Mouse (Mus musculus): ENCODE results near the gene Lrrc8b. TPM values are rescaled to one million over a fixed set of nuclear protein-coding genes. Genes with fewer than 3 reads are reported as not detected.

Lrrc8b gene
- polyA plus RNA-seq, 1 experiment from 2014 or later = 11.5 TPM

- no peak overlapping the region for H3K4me2 ChIP-seq (replicated peaks)
- peaks cover 12% of the 10 kb centered on the region; the same call in 1 of the 2 replicates for H3K9me3 ChIP-seq
- H3K36me3 ChIP-seq = peaks cover 11% of the 10 kb centered on the region; the same call in 1 of the 2 replicates
- H3K9ac ChIP-seq (replicated peaks) = no peak overlapping the region
- no peak overlapping the region for H3K4me3 ChIP-seq
- 0 out of 2 replicates have a peak overlapping the region, but pooled peaks have one; percentile 30 for H3K27ac ChIP-seq (replicated peaks)
- WGBS = 80% methylated on average over 7 of the region's 7 CpGs
- no peak for ATAC-seq (ENCODE audit: low FRiP score, low read depth)
- H3K27me3 ChIP-seq = no peaks in the 10 kb centered on the region
- no peaks in the 10 kb centered on the region for H3K4me1 ChIP-seq
Measured at GRCm38 (mm10) chr5:105427326-105427725, 11.8 kb downstream of the Lrrc8b start.

GRCm38 (mm10) chr5:105428265-105428974 lies 12.8 kb downstream of the Lrrc8b start:
- Histone ChIP-seq H3K9me3 (peaks cover 12% of the 10 kb centered on the region; the same call in 1 of the 2 replicates), H3K4me1 (no peaks in the 10 kb centered on the region), H3K36me3 (peaks cover 11% of the 10 kb centered on the region; the same call in 1 of the 2 replicates), H3K27ac (replicated peaks) (no peak overlapping the region), H3K4me2 (replicated peaks) (no peak overlapping the region), H3K27me3 (no peaks in the 10 kb centered on the region), H3K9ac (replicated peaks) (no peak overlapping the region), H3K4me3 (no peak overlapping the region)
- WGBS = 83% methylated on average over 12 of the region's 12 CpGs
- ATAC-seq (ENCODE audit: low FRiP score, low read depth) = no peak

GRCm38 (mm10) chr5:105430148-105430547 lies 14.6 kb downstream of the Lrrc8b start:
- Histone ChIP-seq H3K4me3 (no peak overlapping the region), H3K4me2 (replicated peaks) (no peak overlapping the region), H3K9me3 (peaks cover 8% of the 10 kb centered on the region; the same call in 1 of the 2 replicates), H3K27ac (replicated peaks) (no peak overlapping the region), H3K36me3 (peaks cover 8% of the 10 kb centered on the region; the same call in 1 of the 2 replicates), H3K4me1 (no peaks in the 10 kb centered on the region), H3K27me3 (no peaks in the 10 kb centered on the region), H3K9ac (replicated peaks) (no peak overlapping the region)
- no peak for ATAC-seq (ENCODE audit: low FRiP score, low read depth)
- 90% methylated on average over 8 of the region's 8 CpGs for WGBS

- no peak overlapping the region for H3K27ac ChIP-seq (replicated peaks)
- H3K9me3 ChIP-seq = no peaks in the 10 kb centered on the region
Measured at GRCm38 (mm10) chr5:105439608-105440007, 24.0 kb downstream of the Lrrc8b start.

GRCm38 (mm10) chr5:105440992-105441535 lies 25.5 kb downstream of the Lrrc8b start:
- no peak for ATAC-seq (ENCODE audit: low FRiP score, low read depth)
- no peaks in the 10 kb centered on the region for H3K27me3 ChIP-seq
- no peaks in the 10 kb centered on the region for H3K36me3 ChIP-seq
- H3K9ac ChIP-seq (replicated peaks) = no peak overlapping the region
- no peak overlapping the region for H3K4me2 ChIP-seq (replicated peaks)
- H3K9me3 ChIP-seq = no peaks in the 10 kb centered on the region
- no peak overlapping the region for H3K27ac ChIP-seq (replicated peaks)
- WGBS = 77% methylated on average over 9 of the region's 9 CpGs
- H3K4me3 ChIP-seq = no peak overlapping the region
- H3K4me1 ChIP-seq = no peaks in the 10 kb centered on the region

More at GRCm38 (mm10) chr5:105439608-105440007, 24.0 kb downstream of the Lrrc8b start:
- Histone ChIP-seq H3K9ac (replicated peaks) (no peak overlapping the region), H3K4me3 (no peak overlapping the region), H3K36me3 (no peaks in the 10 kb centered on the region), H3K4me2 (replicated peaks) (no peak overlapping the region), H3K4me1 (no peaks in the 10 kb centered on the region), H3K27me3 (no peaks in the 10 kb centered on the region)
- 91% methylated on average over 5 of the region's 5 CpGs for WGBS
- ATAC-seq (ENCODE audit: low FRiP score, low read depth) = no peak

- Histone ChIP-seq H3K4me2 (replicated peaks) (no peak overlapping the region), H3K4me3 (no peak overlapping the region), H3K27me3 (no peaks in the 10 kb centered on the region), H3K4me1 (no peaks in the 10 kb centered on the region), H3K36me3 (no peaks in the 10 kb centered on the region), H3K9me3 (no peaks in the 10 kb centered on the region), H3K27ac (replicated peaks) (no peak overlapping the region), H3K9ac (replicated peaks) (no peak overlapping the region)
- no peak for ATAC-seq (ENCODE audit: low FRiP score, low read depth)
- 88% methylated on average over 5 of the region's 5 CpGs for WGBS
Measured at GRCm38 (mm10) chr5:105442212-105443000, 26.8 kb downstream of the Lrrc8b start.

- 73% methylated on average over 11 of the region's 11 CpGs for WGBS
- Histone ChIP-seq H3K4me2 (replicated peaks) (no peak overlapping the region), H3K27me3 (no peaks in the 10 kb centered on the region), H3K9me3 (no peaks in the 10 kb centered on the region), H3K27ac (replicated peaks) (no peak overlapping the region), H3K9ac (replicated peaks) (no peak overlapping the region), H3K36me3 (no peaks in the 10 kb centered on the region), H3K4me3 (no peak overlapping the region), H3K4me1 (no peaks in the 10 kb centered on the region)
- no peak for ATAC-seq (ENCODE audit: low FRiP score, low read depth)
Measured at GRCm38 (mm10) chr5:105443057-105443815, 27.7 kb downstream of the Lrrc8b start.

GRCm38 (mm10) chr5:105445686-105446085 lies 30.1 kb downstream of the Lrrc8b start:
- no peaks in the 10 kb centered on the region for H3K4me1 ChIP-seq
- H3K27me3 ChIP-seq = no peaks in the 10 kb centered on the region
- H3K4me2 ChIP-seq (replicated peaks) = no peak overlapping the region
- no peak overlapping the region for H3K27ac ChIP-seq (replicated peaks)
- WGBS = 88% methylated on average over 6 of the region's 6 CpGs
- no peak overlapping the region for H3K4me3 ChIP-seq
- H3K36me3 ChIP-seq = no peaks in the 10 kb centered on the region
- no peak for ATAC-seq (ENCODE audit: low FRiP score, low read depth)
- H3K9me3 ChIP-seq = no peaks in the 10 kb centered on the region
- no peak overlapping the region for H3K9ac ChIP-seq (replicated peaks)

- Histone ChIP-seq H3K4me2 (replicated peaks) (no peak overlapping the region), H3K36me3 (no peaks in the 10 kb centered on the region), H3K4me3 (no peak overlapping the region), H3K27ac (replicated peaks) (no peak overlapping the region), H3K9me3 (no peaks in the 10 kb centered on the region), H3K27me3 (no peaks in the 10 kb centered on the region), H3K9ac (replicated peaks) (no peak overlapping the region), H3K4me1 (0 out of 2 replicates have a peak, but pooled peaks cover 3% of the 10 kb centered on the region)
- ATAC-seq (ENCODE audit: low FRiP score, low read depth) = no peak
- 45% methylated on average over 1 of the region's 1 CpGs for WGBS
Measured at GRCm38 (mm10) chr5:105454105-105454504, 38.5 kb downstream of the Lrrc8b start.

GRCm38 (mm10) chr5:105459077-105459476 lies 43.5 kb downstream of the Lrrc8b start:
- 87% methylated on average over 6 of the region's 6 CpGs for WGBS

GRCm38 (mm10) chr5:105460551-105460950 lies 45.0 kb downstream of the Lrrc8b start:
- H3K27me3 ChIP-seq = no peaks in the 10 kb centered on the region
- H3K4me2 ChIP-seq (replicated peaks) = no peak overlapping the region
- no peaks in the 10 kb centered on the region for H3K36me3 ChIP-seq
- H3K4me3 ChIP-seq = no peak overlapping the region
- 89% methylated on average over 5 of the region's 5 CpGs for WGBS
- no peak overlapping the region for H3K9ac ChIP-seq (replicated peaks)
- ATAC-seq (ENCODE audit: low FRiP score, low read depth) = no peak
- no peak overlapping the region for H3K27ac ChIP-seq (replicated peaks)
- H3K4me1 ChIP-seq = 0 out of 2 replicates have a peak, but pooled peaks cover 3% of the 10 kb centered on the region
- H3K9me3 ChIP-seq = no peaks in the 10 kb centered on the region

More at GRCm38 (mm10) chr5:105459077-105459476, 43.5 kb downstream of the Lrrc8b start:
- H3K9ac ChIP-seq (replicated peaks) = no peak overlapping the region
- H3K9me3 ChIP-seq = no peaks in the 10 kb centered on the region
- no peak overlapping the region for H3K27ac ChIP-seq (replicated peaks)
- H3K4me1 ChIP-seq = 0 out of 2 replicates have a peak, but pooled peaks cover 3% of the 10 kb centered on the region
- H3K27me3 ChIP-seq = no peaks in the 10 kb centered on the region
- no peak overlapping the region for H3K4me2 ChIP-seq (replicated peaks)
- no peak for ATAC-seq (ENCODE audit: low FRiP score, low read depth)
- no peak overlapping the region for H3K4me3 ChIP-seq
- no peaks in the 10 kb centered on the region for H3K36me3 ChIP-seq

Measured in midbrain, embryonic 12.5 days (tissue).